Mouse (Mus musculus): ENCODE results near the gene Gm12695. TPM values are rescaled to one million over a fixed set of nuclear protein-coding genes. Genes with fewer than 3 reads are reported as not detected.
A peak's percentile ranks its signal among the peaks of the same experiment; 100 is the strongest.

Gm12695 gene
- polyA plus RNA-seq, 2 experiments = not detected

- Histone ChIP-seq H3K4me3 (replicated peaks; ENCODE audit: low read length) (no peak overlapping the region), H3K4me1 (ENCODE audit: control insufficient read depth, insufficient read depth, low read length) (no peaks in the 10 kb centered on the region), H3K27me3 (ENCODE audit: control insufficient read depth, insufficient read depth, low read length) (no peaks in the 10 kb centered on the region), H3K4me2 (replicated peaks; ENCODE audit: low read depth, low read length, severe bottlenecking) (no peak overlapping the region), H3K27ac (replicated peaks; ENCODE audit: low read depth, low read length) (no peak overlapping the region), H3K9ac (ENCODE audit: low read depth, low read length, severe bottlenecking) (no peak overlapping the region), H3K36me3 (ENCODE audit: control insufficient read depth, insufficient read depth, low read length) (no peaks in the 10 kb centered on the region), H3K9me3 (ENCODE audit: control insufficient read depth, low read length) (no peaks in the 10 kb centered on the region)
- ATAC-seq (ENCODE audit: low FRiP score, low read depth) = peak; percentile 83
- no peak for TF ChIP-seq POLR2A (IDR thresholded peaks at IDR 0.05; ENCODE audit: borderline replicate concordance, extremely low read depth, insufficient read depth, insufficient read length)
- WGBS = 19% methylated on average over 1 of the region's 1 CpGs
- peak; percentile 48 for DNase-seq (ENCODE audit: low spot score)
These were observed 33.0 kb downstream of the Gm12695 start for GRCm38 (mm10) chr4:96751953-96752352.

GRCm38 (mm10) chr4:96740472-96740871, 44.5 kb downstream of the Gm12695 start:
- WGBS = 96% methylated on average over 3 of the region's 3 CpGs
- H3K4me1 ChIP-seq (ENCODE audit: control insufficient read depth, insufficient read depth, low read length) = no peaks in the 10 kb centered on the region
- H3K27me3 ChIP-seq (ENCODE audit: control insufficient read depth, insufficient read depth, low read length) = no peaks in the 10 kb centered on the region
- H3K9me3 ChIP-seq (ENCODE audit: control insufficient read depth, low read length) = no peaks in the 10 kb centered on the region
- ATAC-seq (ENCODE audit: low FRiP score, low read depth) (no peak), DNase-seq (ENCODE audit: low spot score) (no peak)
- H3K27ac ChIP-seq (replicated peaks; ENCODE audit: low read depth, low read length) = no peak overlapping the region
- H3K9ac ChIP-seq (ENCODE audit: low read depth, low read length, severe bottlenecking) = no peak overlapping the region
- no peak for TF ChIP-seq POLR2A (IDR thresholded peaks at IDR 0.05; ENCODE audit: borderline replicate concordance, extremely low read depth, insufficient read depth, insufficient read length)
- H3K4me3 ChIP-seq (replicated peaks; ENCODE audit: low read length) = no peak overlapping the region
- no peak overlapping the region for H3K4me2 ChIP-seq (replicated peaks; ENCODE audit: low read depth, low read length, severe bottlenecking)
- H3K36me3 ChIP-seq (ENCODE audit: control insufficient read depth, insufficient read depth, low read length) = no peaks in the 10 kb centered on the region

GRCm38 (mm10) chr4:96729256-96729655, 55.7 kb downstream of the Gm12695 start:
- TF ChIP-seq POLR2A (IDR thresholded peaks at IDR 0.05; ENCODE audit: borderline replicate concordance, extremely low read depth, insufficient read depth, insufficient read length) = no peak
- no peak overlapping the region for H3K9ac ChIP-seq (ENCODE audit: low read depth, low read length, severe bottlenecking)
- no peaks in the 10 kb centered on the region for H3K9me3 ChIP-seq (ENCODE audit: control insufficient read depth, low read length)
- WGBS = 62% methylated on average over 4 of the region's 4 CpGs
- ATAC-seq (ENCODE audit: low FRiP score, low read depth) (no peak), DNase-seq (ENCODE audit: low spot score) (no peak)
- no peak overlapping the region for H3K27ac ChIP-seq (replicated peaks; ENCODE audit: low read depth, low read length)
- H3K4me1 ChIP-seq (ENCODE audit: control insufficient read depth, insufficient read depth, low read length) = no peaks in the 10 kb centered on the region
- no peak overlapping the region for H3K4me2 ChIP-seq (replicated peaks; ENCODE audit: low read depth, low read length, severe bottlenecking)
- H3K36me3 ChIP-seq (ENCODE audit: control insufficient read depth, insufficient read depth, low read length) = no peaks in the 10 kb centered on the region
- no peak overlapping the region for H3K4me3 ChIP-seq (replicated peaks; ENCODE audit: low read length)
- H3K27me3 ChIP-seq (ENCODE audit: control insufficient read depth, insufficient read depth, low read length) = no peaks in the 10 kb centered on the region

- no peak overlapping the region for H3K4me2 ChIP-seq (replicated peaks; ENCODE audit: low read depth, low read length, severe bottlenecking)
- DNase-seq (ENCODE audit: low spot score) (no peak), ATAC-seq (ENCODE audit: low FRiP score, low read depth) (no peak)
- H3K4me3 ChIP-seq (replicated peaks; ENCODE audit: low read length) = no peak overlapping the region
- H3K27me3 ChIP-seq (ENCODE audit: control insufficient read depth, insufficient read depth, low read length) = no peaks in the 10 kb centered on the region
- H3K4me1 ChIP-seq (ENCODE audit: control insufficient read depth, insufficient read depth, low read length) = no peaks in the 10 kb centered on the region
- no peak for TF ChIP-seq POLR2A (IDR thresholded peaks at IDR 0.05; ENCODE audit: borderline replicate concordance, extremely low read depth, insufficient read depth, insufficient read length)
- no peaks in the 10 kb centered on the region for H3K9me3 ChIP-seq (ENCODE audit: control insufficient read depth, low read length)
- no peak overlapping the region for H3K9ac ChIP-seq (ENCODE audit: low read depth, low read length, severe bottlenecking)
- 79% methylated on average over 3 of the region's 3 CpGs for WGBS
- no peaks in the 10 kb centered on the region for H3K36me3 ChIP-seq (ENCODE audit: control insufficient read depth, insufficient read depth, low read length)
- H3K27ac ChIP-seq (replicated peaks; ENCODE audit: low read depth, low read length) = no peak overlapping the region
These were observed 56.8 kb downstream of the Gm12695 start for GRCm38 (mm10) chr4:96728211-96728610.

- no peak for TF ChIP-seq POLR2A (IDR thresholded peaks at IDR 0.05; ENCODE audit: borderline replicate concordance, extremely low read depth, insufficient read depth, insufficient read length)
- H3K4me2 ChIP-seq (replicated peaks; ENCODE audit: low read depth, low read length, severe bottlenecking) = no peak overlapping the region
- WGBS = 74% methylated on average over 5 of the region's 5 CpGs
- H3K36me3 ChIP-seq (ENCODE audit: control insufficient read depth, insufficient read depth, low read length) = no peaks in the 10 kb centered on the region
- no peak overlapping the region for H3K9ac ChIP-seq (ENCODE audit: low read depth, low read length, severe bottlenecking)
- no peak overlapping the region for H3K27ac ChIP-seq (replicated peaks; ENCODE audit: low read depth, low read length)
- no peak overlapping the region for H3K4me3 ChIP-seq (replicated peaks; ENCODE audit: low read length)
- DNase-seq (ENCODE audit: low spot score) (peak; percentile 36), ATAC-seq (ENCODE audit: low FRiP score, low read depth) (no peak; the same call in 1 of the 2 replicates)
- no peaks in the 10 kb centered on the region for H3K27me3 ChIP-seq (ENCODE audit: control insufficient read depth, insufficient read depth, low read length)
- no peaks in the 10 kb centered on the region for H3K4me1 ChIP-seq (ENCODE audit: control insufficient read depth, insufficient read depth, low read length)
- H3K9me3 ChIP-seq (ENCODE audit: control insufficient read depth, low read length) = no peaks in the 10 kb centered on the region
These were observed 59.5 kb downstream of the Gm12695 start for GRCm38 (mm10) chr4:96725415-96726055.
